Mouse (Mus musculus): ENCODE measurements at regions not wholly inside any gene's neighbourhood (a gene's known extent, or its start where the extent isn't known, plus 50 kb on each side); places are given as distances from the start of the nearest gene placed in this dataset.
"Not testable (repeated sequence)": the region's sequence is repeated elsewhere in the genome, so short reads cannot be mapped to it uniquely, and the experiment has no call there.

DNA sequence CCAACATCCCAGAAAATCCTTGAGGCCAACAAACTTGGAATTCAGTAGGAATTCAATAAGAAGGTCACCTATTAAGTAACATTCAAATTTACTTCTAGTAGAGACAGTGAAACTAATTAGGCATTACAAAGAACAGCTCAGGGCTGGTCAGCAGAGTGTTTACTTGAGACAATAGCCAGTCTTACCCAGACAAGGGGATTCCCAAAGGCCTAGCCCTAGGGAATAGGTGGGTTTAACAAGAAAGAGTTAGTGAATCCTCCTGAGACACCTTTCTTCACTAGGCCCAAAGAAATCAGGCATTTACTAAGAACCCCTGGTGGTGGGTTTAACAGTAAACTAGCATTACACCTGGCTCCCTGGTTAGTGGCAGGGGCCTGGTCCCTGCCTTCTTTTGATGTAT, 597.7 kb upstream of the Cdh9 start:
- DNase-seq, result no peak

GRCm38 (mm10) chr15:16158164-16158563, 570.4 kb upstream of the Cdh9 start:
- no peak for DNase-seq

DNA sequence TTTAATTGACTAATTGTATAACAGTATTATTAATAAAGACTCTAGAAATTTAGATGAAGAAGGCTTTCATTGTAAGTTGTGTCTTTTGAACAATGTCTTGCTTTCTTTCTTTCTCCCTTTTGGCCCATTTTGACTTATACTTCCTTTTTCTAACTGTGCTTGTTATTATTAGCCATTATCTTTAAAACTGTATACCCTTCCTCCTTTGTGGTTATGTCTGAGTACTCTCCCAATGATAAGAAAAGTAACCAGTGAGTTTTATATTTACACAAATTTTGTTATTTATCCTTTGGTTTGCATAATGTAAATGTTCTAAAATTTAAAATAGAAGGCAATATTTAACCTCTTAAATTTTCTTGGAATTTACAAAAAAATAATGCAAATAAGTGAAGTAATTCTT, 564.6 kb upstream of the Cdh9 start:
- no peak for DNase-seq

GRCm38 (mm10) chr15:16213354-16213753, 515.2 kb upstream of the Cdh9 start:
- DNase-seq, result no peak

GRCm38 (mm10) chr15:16221648-16222047, 506.9 kb upstream of the Cdh9 start:
- no peak for DNase-seq

- DNase-seq, result no peak
Measured at GRCm38 (mm10) chr15:16248595-16248994, 480.0 kb upstream of the Cdh9 start.

DNA sequence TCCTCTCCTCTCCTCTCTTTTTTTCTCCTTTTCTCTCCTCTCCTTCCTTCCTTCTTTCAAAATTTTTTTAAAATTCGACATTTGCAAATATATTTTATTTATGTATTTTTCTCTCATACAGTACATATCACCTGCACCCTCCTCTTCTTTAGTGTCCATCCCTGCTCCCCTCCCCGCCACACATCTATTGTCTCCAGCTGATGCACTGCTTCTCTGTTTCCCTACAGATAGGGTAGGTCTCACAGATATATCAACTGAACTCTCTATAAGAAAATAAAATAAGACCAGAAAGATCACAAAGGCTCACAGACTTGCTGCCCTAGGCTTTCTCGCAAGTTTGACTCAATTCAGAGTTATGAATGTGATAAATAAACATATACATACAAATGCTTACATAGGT, 443.4 kb upstream of the Cdh9 start:
- DNase-seq, result no peak

DNA sequence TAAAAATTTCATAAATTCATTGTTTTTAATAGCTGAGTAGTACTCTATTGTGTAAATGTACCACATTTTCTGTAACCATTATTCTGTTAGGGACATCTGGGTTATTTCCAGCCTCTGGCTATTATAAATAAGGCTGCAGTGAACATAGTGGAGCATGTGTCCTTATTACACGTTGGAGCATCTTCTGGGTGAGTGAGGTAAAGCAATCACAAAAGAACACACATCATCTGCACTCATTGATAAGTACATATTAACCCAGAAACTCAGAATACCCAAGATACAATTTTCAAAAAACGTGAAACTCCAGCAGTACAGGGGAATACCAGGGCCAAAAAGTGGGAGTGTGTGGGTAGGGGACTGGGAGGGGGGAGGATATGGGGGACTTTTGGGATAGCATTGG, 434.0 kb upstream of the Cdh9 start:
- not testable (repeated sequence) for DNase-seq

- peak; percentile 4 for DNase-seq
Measured at GRCm38 (mm10) chr15:16309678-16310077, 418.9 kb upstream of the Cdh9 start.

- no peak for DNase-seq
Measured at GRCm38 (mm10) chr15:16311956-16312646, 416.5 kb upstream of the Cdh9 start.

DNA sequence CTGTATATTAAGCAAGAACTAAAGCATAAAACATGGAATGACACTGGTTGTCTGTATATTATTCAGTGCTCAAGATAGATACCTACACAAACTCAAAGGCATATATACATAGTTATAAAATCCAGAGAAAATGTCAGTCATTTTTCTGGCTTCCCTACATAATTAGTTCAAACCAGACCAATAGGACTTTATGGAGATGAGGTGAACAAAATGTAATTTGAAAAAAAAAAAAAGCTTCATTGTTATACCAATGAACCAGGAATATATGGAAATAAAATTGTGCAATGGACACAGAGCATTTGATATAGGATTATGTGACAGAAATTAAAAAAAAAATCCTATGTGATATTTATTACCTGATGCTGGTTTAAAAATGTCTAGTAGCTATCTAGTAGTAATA, 415.8 kb upstream of the Cdh9 start:
- DNase-seq, result no peak

- DNase-seq, result no peak
Measured at GRCm38 (mm10) chr15:16313818-16314217, 414.7 kb upstream of the Cdh9 start.

DNA sequence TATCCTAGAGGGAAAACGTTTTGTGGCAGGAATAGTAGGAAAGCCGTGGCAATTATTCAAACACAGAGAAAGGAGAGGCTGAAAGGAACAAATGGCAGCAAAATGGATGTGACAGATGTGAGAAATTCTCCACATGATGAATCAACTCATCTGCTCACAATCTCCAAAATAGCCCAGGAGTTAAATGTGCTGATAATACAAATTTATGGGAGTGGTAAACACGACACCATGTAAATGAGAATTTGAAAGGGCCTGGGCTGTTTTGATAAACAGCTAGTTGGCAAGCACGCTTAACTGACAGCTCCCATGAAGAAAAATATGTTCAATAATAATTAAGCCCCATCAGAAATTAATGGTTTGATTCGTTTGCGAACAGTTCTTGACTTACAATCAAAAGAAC, 413.9 kb upstream of the Cdh9 start:
- no peak for DNase-seq

DNA sequence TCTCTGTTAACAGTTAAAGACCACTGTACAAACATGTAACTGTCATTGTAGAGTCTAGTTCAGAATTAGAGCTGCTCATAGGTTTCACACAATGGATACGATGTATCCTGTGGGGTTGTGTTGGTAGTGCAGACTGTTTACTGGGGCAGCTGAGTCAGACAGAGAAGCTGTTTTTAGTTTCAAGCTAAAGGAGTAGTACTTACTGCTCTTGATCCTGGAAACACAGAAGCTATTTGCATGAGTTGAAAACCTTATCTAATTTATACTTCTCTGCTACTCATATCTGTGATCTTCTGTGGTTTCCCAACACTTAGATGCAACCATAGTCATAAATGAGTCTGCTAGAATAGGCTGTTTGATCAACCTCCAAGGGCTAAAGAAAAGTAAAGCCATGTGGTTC, 413.5 kb upstream of the Cdh9 start:
- DNase-seq, result no peak

GRCm38 (mm10) chr15:16326327-16326726, 402.2 kb upstream of the Cdh9 start:
- no peak for DNase-seq

Measured in liver (tissue).